Mouse (Mus musculus) C2C12 (cell line): ENCODE data around the gene Pgap3. TPM values are rescaled to one million over a fixed set of nuclear protein-coding genes. Genes with fewer than 3 reads are reported as not detected.

Source experiments
- H3K27me3 ChIP-seq: one replicate; pipeline ENCODE4 v1.6.1; 2011; ENCODE audit not compliant: control insufficient read depth, insufficient read depth, insufficient read length
- H3K36me3 ChIP-seq: one replicate; pipeline ENCODE4 v1.6.1; 2011; ENCODE audit not compliant: control insufficient read depth, insufficient read depth
- H3K4me3 ChIP-seq: one replicate; pipeline ENCODE4 v1.5.1; 2011; ENCODE audit warnings: mild to moderate bottlenecking, control low read depth; ENCODE audit not compliant: poor library complexity, insufficient read depth, severe bottlenecking
- H3K79me2 ChIP-seq: one replicate; pipeline ENCODE4 v1.6.1; 2011; ENCODE audit not compliant: control insufficient read depth, insufficient read depth
- H3K79me3 ChIP-seq: one replicate; pipeline ENCODE4 v1.6.1; 2011; ENCODE audit warnings: low read depth, control low read depth
- H3ac ChIP-seq: one replicate; pipeline ENCODE3; 2011; ENCODE audit warnings: low read depth; ENCODE audit not compliant: control insufficient read depth, insufficient read length
- CEBPB ChIP-seq: IDR thresholded peaks from one replicate; pipeline ENCODE4 v1.6.1; 2011; ENCODE audit warnings: low read depth, mild to moderate bottlenecking, control low read depth, moderate library complexity
- CTCF ChIP-seq: IDR thresholded peaks from one replicate; pipeline ENCODE4 v1.5.1; 2011; ENCODE audit not compliant: control insufficient read depth, insufficient read depth, insufficient read length
- FOSL1 ChIP-seq: IDR thresholded peaks from one replicate; pipeline ENCODE4 v1.8.0; 2011; ENCODE audit warnings: mild to moderate bottlenecking, low read length; ENCODE audit not compliant: poor library complexity, insufficient read depth, severe bottlenecking
- MAX ChIP-seq: IDR thresholded peaks from one replicate; pipeline ENCODE4 v1.6.1; 2011; ENCODE audit warnings: mild to moderate bottlenecking, control low read depth
- MYOD1 ChIP-seq: IDR thresholded peaks from one replicate; pipeline ENCODE4 v1.6.1; 2011; ENCODE audit warnings: low read depth; ENCODE audit not compliant: control insufficient read depth, insufficient read length
- MYOG ChIP-seq: IDR thresholded peaks from one replicate; pipeline ENCODE4 v1.6.1; 2011; ENCODE audit not compliant: control insufficient read depth, insufficient read length; ENCODE audit errors: extremely low read depth
- USF1 ChIP-seq: IDR thresholded peaks from one replicate; pipeline ENCODE4 v1.6.1; 2011; ENCODE audit warnings: low read depth, mild to moderate bottlenecking, control low read depth, moderate library complexity
- polyA plus RNA-seq: library from polyadenylated mRNA; unstranded; fragments of >200 nt; fragmentation: generic; extraction: Trizol; gene quantifications from one replicate; pipeline ENCODE4 v1.2.1, GENCODE M21; 2012; ENCODE audit warnings: missing spikeins

The Pgap3 gene
- polyA plus RNA-seq, 1 experiment = 6.3 TPM

GRCm38 (mm10) chr11:98417074-98417473 is 16.8 kb upstream of the Pgap3 start:
- no peak for TF ChIP-seq MAX
- TF ChIP-seq MYOG = no peak
- TF ChIP-seq MYOD1 = no peak
- TF ChIP-seq FOSL1 = no peak
- TF ChIP-seq CEBPB = no peak
- no peak for TF ChIP-seq CTCF
- no peak for TF ChIP-seq USF1
- no peaks in the 10 kb centered on the region for H3K27me3 ChIP-seq
- H3K79me3 ChIP-seq = peaks cover 20% of the 10 kb centered on the region
- no peak overlapping the region for H3ac ChIP-seq
- peaks cover 47% of the 10 kb centered on the region for H3K79me2 ChIP-seq
- H3K36me3 ChIP-seq = peaks cover 9% of the 10 kb centered on the region
- no peak overlapping the region for H3K4me3 ChIP-seq

- Histone ChIP-seq H3K79me2 (peaks cover 47% of the 10 kb centered on the region), H3K79me3 (peaks cover 20% of the 10 kb centered on the region), H3ac (peak overlapping the region; percentile 25), H3K4me3 (no peak overlapping the region), H3K27me3 (no peaks in the 10 kb centered on the region), H3K36me3 (no peaks in the 10 kb centered on the region)
- TF ChIP-seq FOSL1 = no peak
- no peak for TF ChIP-seq CEBPB
- TF ChIP-seq MYOG = no peak
- no peak for TF ChIP-seq MYOD1
- no peak for TF ChIP-seq CTCF
- no peak for TF ChIP-seq MAX
- TF ChIP-seq USF1 = no peak
These were observed 13.9 kb upstream of the Pgap3 start for GRCm38 (mm10) chr11:98414162-98414561.

GRCm38 (mm10) chr11:98413731-98414130 is 13.4 kb upstream of the Pgap3 start:
- peak overlapping the region; percentile 35 for H3ac ChIP-seq
- TF ChIP-seq MYOD1 = no peak
- no peak for TF ChIP-seq MAX
- TF ChIP-seq CTCF = no peak
- TF ChIP-seq USF1 = no peak
- TF ChIP-seq CEBPB = no peak
- TF ChIP-seq MYOG = no peak
- TF ChIP-seq FOSL1 = no peak
- H3K27me3 ChIP-seq = no peaks in the 10 kb centered on the region
- H3K36me3 ChIP-seq = no peaks in the 10 kb centered on the region
- peak overlapping the region; percentile 78 for H3K4me3 ChIP-seq
- H3K79me3 ChIP-seq = peaks cover 19% of the 10 kb centered on the region
- peaks cover 47% of the 10 kb centered on the region for H3K79me2 ChIP-seq

GRCm38 (mm10) chr11:98412797-98413301 is 12.6 kb upstream of the Pgap3 start:
- TF ChIP-seq MYOD1 = no peak
- no peak for TF ChIP-seq MAX
- no peak for TF ChIP-seq FOSL1
- no peak for TF ChIP-seq MYOG
- no peak for TF ChIP-seq CEBPB
- no peak for TF ChIP-seq USF1
- TF ChIP-seq CTCF = no peak
- Histone ChIP-seq H3K27me3 (no peaks in the 10 kb centered on the region), H3K79me3 (peaks cover 17% of the 10 kb centered on the region), H3K79me2 (peaks cover 47% of the 10 kb centered on the region), H3K4me3 (peak overlapping the region; percentile 78), H3ac (peak overlapping the region; percentile 98), H3K36me3 (no peaks in the 10 kb centered on the region)

- Histone ChIP-seq H3K4me3 (peak within 1 kb of the TSS; percentile 78), H3K36me3 (no peaks in the 10 kb centered on the region), H3K79me2 (peaks cover 47% of the 10 kb centered on the region), H3ac (peak within 1 kb of the TSS; percentile 98), H3K27me3 (no peaks in the 10 kb centered on the region), H3K79me3 (peaks cover 15% of the 10 kb centered on the region)
- TF ChIP-seq USF1 = no peak
- TF ChIP-seq MAX = peak; percentile 81
These were observed 12.0 kb upstream of the Pgap3 start, which contains the start of gene Erbb2 for GRCm38 (mm10) chr11:98412273-98412796. TSS of gene Erbb2 (plus strand) at chr11:98412470.

GRCm38 (mm10) chr11:98409341-98409822 is 9.1 kb upstream of the Pgap3 start:
- H3ac ChIP-seq = no peak overlapping the region
- no peak overlapping the region for H3K4me3 ChIP-seq
- TF ChIP-seq USF1 (no peak), MYOD1 (no peak), FOSL1 (no peak), MYOG (no peak), CEBPB (no peak), MAX (no peak), CTCF (no peak)
- H3K36me3 ChIP-seq = no peaks in the 10 kb centered on the region
- H3K79me3 ChIP-seq = peaks cover 6% of the 10 kb centered on the region
- H3K27me3 ChIP-seq = no peaks in the 10 kb centered on the region
- peaks cover 19% of the 10 kb centered on the region for H3K79me2 ChIP-seq
